Mouse (Mus musculus): Measurements from ENCODE around the gene En2.

En2 gene

GRCm38 (mm10) chr5:28161383-28161937 lies 4.0 kb upstream of the En2 start:
- DNase-seq, result no peak

- DNase-seq, result no peak
Observed at GRCm38 (mm10) chr5:28161938-28162402, 3.5 kb upstream of the En2 start.

DNA sequence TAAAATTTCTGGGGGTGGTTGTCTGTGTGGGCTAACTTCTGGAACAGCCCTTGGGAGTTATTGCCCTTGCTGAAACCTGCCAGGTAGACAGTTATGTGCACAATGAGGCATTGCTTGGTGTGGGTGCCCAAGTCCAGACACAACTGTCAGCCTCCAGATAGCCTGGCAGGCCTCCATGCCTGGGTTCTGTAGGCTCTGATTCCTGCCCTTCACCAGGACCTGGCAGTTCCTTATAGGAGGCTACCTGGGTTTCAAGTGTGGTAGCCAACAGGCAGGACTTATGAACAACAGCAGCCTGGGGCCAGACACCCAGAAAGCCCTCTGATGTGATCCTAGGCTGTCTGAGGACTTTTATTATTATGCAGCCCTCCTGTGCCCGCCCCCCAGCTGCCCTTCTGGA lies 1.6 kb upstream of the En2 start:
- DNase-seq, result no peak

- peak; percentile 21 to 22 for DNase-seq
Observed at GRCm38 (mm10) chr5:28166256-28167231, 1.1 kb downstream of the En2 start.

- DNase-seq, result no peak
Observed at GRCm38 (mm10) chr5:28167611-28168252, 2.2 kb downstream of the En2 start.

DNA sequence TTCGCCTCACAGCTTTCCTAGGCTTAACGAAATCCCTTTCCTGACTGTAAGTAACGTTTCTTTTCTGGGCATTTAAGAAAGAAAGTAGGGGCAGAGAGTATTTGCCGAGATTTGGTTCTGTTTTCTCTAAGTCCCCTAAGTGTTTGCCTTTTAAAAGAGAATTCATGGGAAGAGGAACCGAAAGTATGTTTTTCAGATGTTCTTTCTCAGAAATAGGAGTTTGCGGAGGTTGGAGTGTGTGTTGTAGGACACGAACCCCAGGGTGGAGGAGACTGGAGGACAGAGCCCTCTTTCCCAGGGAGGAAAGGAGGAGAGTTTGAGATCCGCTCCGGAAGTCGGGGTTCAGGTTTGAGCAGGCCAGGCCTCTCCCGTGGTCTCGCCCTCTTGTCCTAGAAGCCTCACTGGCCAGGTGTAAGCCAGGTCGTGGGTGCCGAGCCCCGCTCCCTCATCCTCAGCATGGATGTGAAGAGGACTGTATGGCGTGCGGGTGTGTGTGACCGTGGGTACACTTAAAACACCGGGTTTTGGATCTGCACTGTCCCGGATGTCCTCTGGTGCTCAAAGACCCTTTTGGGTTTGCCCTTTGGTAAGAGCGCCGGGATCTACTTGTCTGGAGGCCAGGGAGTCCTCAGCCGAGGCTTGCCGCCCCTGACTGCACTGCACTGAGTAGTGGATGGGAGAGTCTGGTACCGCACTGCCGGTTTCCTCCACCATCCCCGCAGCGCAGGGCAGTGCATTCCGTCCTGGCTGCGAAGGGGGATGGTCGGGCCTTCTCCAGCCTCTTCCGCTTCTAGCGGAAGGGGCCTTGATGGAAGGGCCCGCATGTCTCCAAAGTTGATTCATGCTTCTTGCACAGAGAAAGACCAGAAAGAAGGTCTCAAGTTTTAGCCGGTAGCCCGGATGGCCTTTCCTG lies 3.0 kb downstream of the En2 start:
- no peak for DNase-seq

DNA sequence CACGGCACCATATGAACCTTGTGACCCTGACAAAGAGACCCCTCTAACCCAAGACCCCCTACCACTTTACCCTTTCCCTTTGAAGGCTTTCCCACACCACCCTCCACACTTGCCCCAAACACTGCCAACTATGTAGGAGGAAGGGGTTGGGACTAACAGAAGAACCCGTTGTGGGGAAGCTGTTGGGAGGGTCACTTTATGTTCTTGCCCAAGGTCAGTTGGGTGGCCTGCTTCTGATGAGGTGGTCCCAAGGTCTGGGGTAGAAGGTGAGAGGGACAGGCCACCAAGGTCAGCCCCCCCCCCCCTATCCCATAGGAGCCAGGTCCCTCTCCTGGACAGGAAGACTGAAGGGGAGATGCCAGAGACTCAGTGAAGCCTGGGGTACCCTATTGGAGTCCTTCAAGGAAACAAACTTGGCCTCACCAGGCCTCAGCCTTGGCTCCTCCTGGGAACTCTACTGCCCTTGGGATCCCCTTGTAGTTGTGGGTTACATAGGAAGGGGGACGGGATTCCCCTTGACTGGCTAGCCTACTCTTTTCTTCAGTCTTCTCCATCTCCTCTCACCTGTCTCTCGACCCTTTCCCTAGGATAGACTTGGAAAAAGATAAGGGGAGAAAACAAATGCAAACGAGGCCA lies 3.8 kb downstream of the En2 start:
- no peak for DNase-seq

DNA sequence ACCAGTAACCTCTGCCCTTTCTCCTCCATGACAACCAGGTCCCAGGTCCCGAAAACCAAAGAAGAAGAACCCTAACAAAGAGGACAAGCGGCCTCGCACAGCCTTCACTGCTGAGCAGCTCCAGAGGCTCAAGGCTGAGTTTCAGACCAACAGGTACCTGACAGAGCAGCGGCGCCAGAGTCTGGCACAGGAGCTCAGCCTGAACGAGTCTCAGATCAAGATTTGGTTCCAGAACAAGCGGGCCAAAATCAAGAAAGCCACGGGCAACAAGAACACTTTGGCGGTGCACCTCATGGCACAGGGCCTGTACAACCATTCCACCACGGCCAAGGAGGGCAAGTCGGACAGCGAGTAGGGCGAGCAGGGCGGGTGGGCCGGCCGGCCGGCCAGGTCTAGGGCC lies 4.6 kb downstream of the En2 start:
- DNase-seq, result no peak

DNA sequence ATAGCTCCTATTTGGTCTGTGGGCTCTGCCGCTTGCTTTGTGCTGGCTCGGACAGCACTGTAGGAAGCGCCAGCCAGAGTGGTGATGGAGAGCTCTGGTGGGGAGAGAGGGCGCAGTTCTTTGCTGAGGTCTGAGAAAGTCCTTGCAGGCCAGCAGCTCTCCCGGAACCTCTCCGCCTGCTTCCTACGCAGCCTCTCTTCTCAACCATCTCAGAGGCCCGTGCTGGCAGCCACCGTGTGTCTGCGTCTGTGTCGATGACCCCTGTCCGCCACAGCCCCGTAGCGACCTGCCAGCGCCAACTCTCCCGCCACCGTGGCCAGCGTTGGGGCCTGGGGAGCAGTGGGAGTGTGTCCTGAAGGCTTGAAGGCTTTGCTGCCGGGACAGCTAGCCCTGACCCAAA lies 5.4 kb downstream of the En2 start:
- DNase-seq, result no peak

DNA sequence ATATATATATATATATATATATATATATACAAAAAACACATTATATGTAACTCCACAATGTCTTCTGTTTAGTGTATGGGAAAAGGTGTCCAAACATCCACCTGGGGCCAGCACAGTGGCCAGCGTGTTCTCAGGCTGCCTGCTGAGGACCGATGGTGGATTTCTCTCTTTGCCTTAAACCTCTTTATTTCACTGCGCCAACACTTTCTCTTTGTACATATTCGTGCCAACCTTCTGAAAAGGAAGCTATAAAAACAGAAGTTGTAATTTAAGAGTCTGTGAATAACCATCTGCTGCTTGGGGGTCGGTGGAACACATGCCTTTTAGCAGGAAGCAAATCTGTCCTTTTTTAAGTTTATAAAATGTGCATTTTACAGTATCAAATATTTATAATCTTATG lies 6.2 kb downstream of the En2 start:
- no peak for DNase-seq

GRCm38 (mm10) chr5:28172261-28172920 lies 6.9 kb downstream of the En2 start:
- no peak for DNase-seq

- DNase-seq, result no peak
Observed at GRCm38 (mm10) chr5:28172921-28173670, 7.6 kb downstream of the En2 start.

DNA sequence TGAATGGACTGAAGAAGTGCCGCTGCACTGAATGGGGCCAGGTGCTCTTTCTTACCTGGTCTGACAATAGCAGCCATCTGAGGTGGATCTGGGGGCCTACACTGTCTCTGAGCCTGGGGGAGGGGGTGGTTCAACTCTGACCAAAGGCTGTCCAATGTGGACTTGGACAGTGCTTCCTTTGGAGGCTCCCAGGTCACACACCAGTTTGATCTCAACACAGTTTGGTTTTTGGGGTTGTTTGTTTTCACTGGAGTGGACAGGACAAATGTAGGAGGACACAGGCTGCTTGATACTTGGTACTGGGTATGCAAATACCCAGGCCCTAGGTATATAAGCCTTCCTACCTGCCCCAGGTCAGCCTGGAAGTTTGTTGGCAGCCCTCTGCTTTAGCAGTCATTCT lies 8.2 kb downstream of the En2 start:
- no peak for DNase-seq

DNA sequence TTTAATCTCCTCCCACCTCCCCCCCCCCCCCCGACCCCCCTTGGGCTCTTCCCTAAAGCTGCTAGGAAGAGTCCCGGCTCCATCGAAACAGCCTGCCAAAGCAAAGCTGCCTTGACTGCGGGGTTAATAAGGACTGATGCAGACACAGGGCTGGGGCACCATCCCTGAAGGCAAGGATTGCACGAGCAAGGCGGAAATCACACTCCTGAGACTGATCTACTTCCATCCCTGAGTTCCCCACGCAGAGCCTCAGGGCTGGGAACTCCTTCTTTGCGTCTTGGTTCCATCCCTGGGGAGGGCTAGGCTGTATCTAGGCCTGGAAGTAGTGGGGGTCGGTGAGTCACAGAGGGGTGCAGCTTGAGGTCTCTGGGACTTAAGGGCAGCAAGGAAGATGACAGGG lies 8.6 kb downstream of the En2 start:
- DNase-seq, result no peak

DNA sequence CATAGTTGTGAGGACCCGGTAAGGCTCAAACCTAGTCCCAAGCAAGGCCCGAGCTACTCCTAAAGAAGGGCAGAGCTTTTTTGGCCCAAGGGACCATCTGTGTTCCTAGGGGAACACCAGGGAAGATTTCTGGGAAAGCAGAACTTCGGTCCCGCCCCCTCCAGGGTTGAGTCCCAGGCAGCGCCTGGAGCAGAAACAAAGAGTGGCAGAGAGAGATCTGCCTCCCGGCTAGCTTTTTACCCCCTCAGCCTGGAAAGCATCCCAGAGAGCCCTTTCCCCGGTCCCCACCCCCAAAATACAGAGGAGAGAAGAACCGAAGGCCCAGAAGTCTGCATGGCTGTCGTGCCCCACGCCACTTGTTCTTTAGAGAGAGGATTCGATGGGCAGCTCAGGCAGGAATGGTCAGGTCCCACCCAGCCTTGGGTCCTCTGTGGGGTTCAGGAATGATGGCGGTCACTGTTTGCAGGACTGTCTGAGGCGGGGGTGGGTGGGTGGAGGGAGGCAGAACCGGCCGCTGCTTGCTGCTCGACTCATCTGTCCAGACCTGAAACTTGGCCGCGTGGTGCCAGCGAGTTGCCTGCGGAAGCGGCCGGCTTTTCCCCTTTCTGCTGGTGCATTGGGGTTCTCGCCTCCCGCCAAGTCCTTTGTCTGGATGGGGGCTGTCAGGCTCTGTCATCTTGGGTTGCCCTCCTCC lies 9.5 kb downstream of the En2 start:
- no peak for DNase-seq

- DNase-seq, result no peak
Observed at GRCm38 (mm10) chr5:28175570-28175919, 10.1 kb downstream of the En2 start.

DNA sequence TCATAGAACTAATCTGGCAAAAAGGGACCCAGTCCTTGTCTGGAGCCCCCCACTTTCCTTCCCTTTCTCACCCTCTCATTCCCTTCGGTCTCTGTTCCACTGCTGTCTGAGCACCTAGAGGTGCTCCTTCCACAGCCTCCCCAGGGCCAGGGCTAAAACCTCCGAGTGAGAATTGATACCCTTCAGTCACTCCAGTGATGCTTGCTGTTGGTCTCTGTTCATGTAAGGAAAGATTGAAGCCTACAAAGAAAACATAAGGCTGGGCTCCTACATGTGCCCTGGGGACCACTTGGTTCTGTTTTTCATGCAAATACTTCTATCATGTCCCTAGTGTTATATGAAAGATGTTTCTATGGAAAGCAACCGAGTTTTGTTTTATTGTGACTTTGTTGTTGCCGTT lies 10.5 kb downstream of the En2 start:
- DNase-seq, result no peak

GRCm38 (mm10) chr5:28176585-28176984 lies 11.1 kb downstream of the En2 start:
- no peak for DNase-seq

DNA sequence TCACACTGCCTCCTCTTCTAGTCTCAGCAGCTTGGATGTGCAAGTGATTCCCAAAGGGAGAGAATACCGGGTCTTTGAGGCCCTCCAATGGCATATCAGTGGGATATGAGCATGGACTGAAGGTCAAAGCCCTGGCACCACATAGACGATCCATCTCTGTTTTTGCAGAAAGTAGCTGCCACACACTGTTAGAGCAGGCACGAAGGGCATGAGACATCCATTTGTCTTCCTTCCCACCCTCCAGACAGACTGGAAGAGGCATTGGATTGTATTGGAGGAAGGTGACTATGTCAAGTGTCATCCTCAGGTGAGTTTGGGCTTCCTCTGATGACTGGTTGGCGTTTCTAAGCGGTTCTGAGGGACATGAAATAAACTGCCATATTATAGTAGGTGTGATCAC lies 12.8 kb downstream of the En2 start:
- no peak for DNase-seq

DNA sequence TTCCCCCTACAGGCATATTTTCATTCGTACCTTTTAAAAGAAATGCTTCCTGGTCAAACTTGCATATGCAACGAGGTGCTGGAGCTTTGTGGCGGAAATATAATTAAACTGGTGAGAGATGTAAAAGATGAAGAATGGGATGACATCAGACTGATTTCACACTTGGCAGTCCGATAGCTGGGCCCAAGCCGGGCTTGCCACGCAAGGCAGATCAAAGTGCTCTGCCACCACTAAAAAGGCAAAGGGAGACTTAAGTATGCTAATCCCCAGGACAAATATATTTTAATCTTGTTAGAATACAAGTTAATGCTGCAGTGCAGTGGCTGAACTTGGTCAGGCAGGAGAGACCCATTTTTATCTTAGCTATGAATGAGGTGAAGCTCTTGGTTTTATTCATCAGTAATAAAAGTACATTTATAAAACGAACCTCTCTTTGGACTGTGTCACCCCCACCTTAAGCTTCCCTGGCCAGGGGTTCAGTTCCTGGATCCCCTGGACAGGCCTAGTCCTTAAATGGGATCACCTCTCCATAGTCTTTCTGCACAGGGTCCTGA lies 13.8 kb downstream of the En2 start:
- DNase-seq, result no peak

Data from lung, adult 18-20 months (tissue).